Mouse (Mus musculus): Measurements from ENCODE around the gene Supt6. TPM values are rescaled to one million over a fixed set of nuclear protein-coding genes. Genes with fewer than 3 reads are reported as not detected.

The Supt6 gene
- polyA plus RNA-seq, 1 experiment from 2014 or later = 26.6 TPM

DNA sequence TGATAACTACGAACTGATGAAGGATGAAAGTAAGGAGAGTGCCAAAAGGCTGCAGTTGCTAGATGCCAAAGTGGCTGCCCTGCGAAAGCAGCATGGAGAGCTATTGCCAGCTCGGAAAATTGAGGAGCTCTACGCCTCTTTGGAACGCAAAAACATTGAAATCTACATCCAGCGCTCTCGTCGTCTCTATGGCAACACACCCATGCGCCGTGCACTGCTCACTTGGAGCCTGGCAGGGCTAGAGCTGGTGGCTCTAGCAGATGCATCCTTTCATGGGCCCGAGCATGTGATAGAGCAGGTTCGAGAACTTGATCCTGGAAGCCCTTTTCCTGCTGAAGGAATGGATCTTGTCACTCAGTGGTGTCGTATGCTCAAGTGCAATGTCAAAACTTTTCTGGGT, 26.2 kb upstream of the Supt6 start:
- 88% methylated on average over 13 of the region's 13 CpGs for WGBS
- H3K4me1 ChIP-seq (ENCODE audit: control insufficient read depth, insufficient read depth, low read length) = no peaks in the 10 kb centered on the region
- ATAC-seq (ENCODE audit: low read depth) (no peak), DNase-seq (ENCODE audit: low spot score) (no peak)
- H3K4me2 ChIP-seq (ENCODE audit: low read depth, low read length) = no peak overlapping the region
- no peak overlapping the region for H3K4me3 ChIP-seq (ENCODE audit: low read depth, low read length)
- no peaks in the 10 kb centered on the region for H3K9me3 ChIP-seq (ENCODE audit: control insufficient read depth, low read length)
- H3K27ac ChIP-seq (replicated peaks; ENCODE audit: low read depth, low read length) = no peak overlapping the region
- no peak overlapping the region for H3K9ac ChIP-seq (ENCODE audit: low read depth, low read length)
- H3K36me3 ChIP-seq (ENCODE audit: control insufficient read depth, insufficient read depth, low read length) = peaks cover 96% of the 10 kb centered on the region
- no peaks in the 10 kb centered on the region for H3K27me3 ChIP-seq (replicated peaks; ENCODE audit: control insufficient read depth, insufficient read depth, low read length)

DNA sequence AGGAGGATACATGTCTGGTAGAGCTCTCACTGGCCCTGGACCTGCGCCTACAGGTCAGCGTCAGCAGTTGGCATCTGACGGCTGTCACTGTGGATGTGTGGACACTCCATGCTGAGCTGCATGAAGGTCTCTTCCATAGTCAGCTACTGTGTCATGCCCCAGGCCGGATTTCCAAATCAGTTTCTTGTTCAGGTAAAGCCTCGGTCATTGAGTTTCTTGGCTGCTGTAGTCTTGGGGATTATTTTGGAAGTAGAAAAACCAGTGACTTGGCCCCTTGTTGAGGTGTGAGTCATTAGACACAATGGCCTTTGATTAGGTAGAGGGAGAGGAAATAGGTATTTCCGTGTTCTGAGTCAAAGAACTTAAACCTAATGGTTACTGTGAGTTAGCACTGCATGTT, 19.8 kb upstream of the Supt6 start:
- WGBS = 93% methylated on average over 6 of the region's 6 CpGs
- peaks cover 68% of the 10 kb centered on the region for H3K36me3 ChIP-seq (ENCODE audit: control insufficient read depth, insufficient read depth, low read length)
- peaks cover 4% of the 10 kb centered on the region; the same call in 1 of the 2 replicates for H3K4me1 ChIP-seq (ENCODE audit: control insufficient read depth, insufficient read depth, low read length)
- no peak for ATAC-seq (ENCODE audit: low read depth)
- no peak overlapping the region for H3K9ac ChIP-seq (ENCODE audit: low read depth, low read length)
- DNase-seq (ENCODE audit: low spot score) = no peak
- H3K4me3 ChIP-seq (ENCODE audit: low read depth, low read length) = no peak overlapping the region
- no peaks in the 10 kb centered on the region for H3K9me3 ChIP-seq (ENCODE audit: control insufficient read depth, low read length)
- no peak overlapping the region for H3K4me2 ChIP-seq (ENCODE audit: low read depth, low read length)
- H3K27ac ChIP-seq (replicated peaks; ENCODE audit: low read depth, low read length) = no peak overlapping the region
- no peaks in the 10 kb centered on the region; the same call in 1 of the 2 replicates for H3K27me3 ChIP-seq (replicated peaks; ENCODE audit: control insufficient read depth, insufficient read depth, low read length)

DNA sequence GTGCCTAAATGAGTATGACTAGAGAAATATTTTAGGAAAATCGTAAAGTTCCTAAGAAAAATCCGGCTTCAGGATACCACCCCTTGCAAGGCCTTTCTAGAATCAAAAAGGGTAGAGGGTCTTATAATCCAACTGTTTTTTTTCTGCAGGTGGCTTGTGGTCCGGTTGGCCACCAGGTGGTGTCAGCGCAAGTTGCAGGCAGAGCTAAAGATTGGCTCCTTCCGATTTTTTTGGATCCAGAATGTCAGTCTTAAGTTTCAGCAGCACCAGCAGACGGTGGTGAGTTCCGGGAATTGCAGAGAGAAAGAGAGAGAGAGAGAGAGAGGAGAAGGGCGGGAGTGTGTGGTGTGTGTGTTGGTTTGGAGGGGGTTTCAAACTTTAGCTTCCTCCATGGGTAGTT, 16.8 kb upstream of the Supt6 start:
- H3K4me3 ChIP-seq (ENCODE audit: low read depth, low read length) = peak overlapping the region; percentile 89
- peak overlapping the region; percentile 87 for H3K9ac ChIP-seq (ENCODE audit: low read depth, low read length)
- H3K4me1 ChIP-seq (ENCODE audit: control insufficient read depth, insufficient read depth, low read length) = peaks cover 4% of the 10 kb centered on the region; the same call in 1 of the 2 replicates
- DNase-seq (ENCODE audit: low spot score) (peak; percentile 90), ATAC-seq (ENCODE audit: low read depth) (no peak)
- peak overlapping the region; percentile 33; the same call in 1 of the 2 replicates for H3K27ac ChIP-seq (replicated peaks; ENCODE audit: low read depth, low read length)
- peaks cover 39% of the 10 kb centered on the region for H3K36me3 ChIP-seq (ENCODE audit: control insufficient read depth, insufficient read depth, low read length)
- no peaks in the 10 kb centered on the region; the same call in 1 of the 2 replicates for H3K27me3 ChIP-seq (replicated peaks; ENCODE audit: control insufficient read depth, insufficient read depth, low read length)
- 5% methylated on average over 8 of the region's 8 CpGs for WGBS
- no peaks in the 10 kb centered on the region for H3K9me3 ChIP-seq (ENCODE audit: control insufficient read depth, low read length)
- peak overlapping the region; percentile 81 for H3K4me2 ChIP-seq (ENCODE audit: low read depth, low read length)

DNA sequence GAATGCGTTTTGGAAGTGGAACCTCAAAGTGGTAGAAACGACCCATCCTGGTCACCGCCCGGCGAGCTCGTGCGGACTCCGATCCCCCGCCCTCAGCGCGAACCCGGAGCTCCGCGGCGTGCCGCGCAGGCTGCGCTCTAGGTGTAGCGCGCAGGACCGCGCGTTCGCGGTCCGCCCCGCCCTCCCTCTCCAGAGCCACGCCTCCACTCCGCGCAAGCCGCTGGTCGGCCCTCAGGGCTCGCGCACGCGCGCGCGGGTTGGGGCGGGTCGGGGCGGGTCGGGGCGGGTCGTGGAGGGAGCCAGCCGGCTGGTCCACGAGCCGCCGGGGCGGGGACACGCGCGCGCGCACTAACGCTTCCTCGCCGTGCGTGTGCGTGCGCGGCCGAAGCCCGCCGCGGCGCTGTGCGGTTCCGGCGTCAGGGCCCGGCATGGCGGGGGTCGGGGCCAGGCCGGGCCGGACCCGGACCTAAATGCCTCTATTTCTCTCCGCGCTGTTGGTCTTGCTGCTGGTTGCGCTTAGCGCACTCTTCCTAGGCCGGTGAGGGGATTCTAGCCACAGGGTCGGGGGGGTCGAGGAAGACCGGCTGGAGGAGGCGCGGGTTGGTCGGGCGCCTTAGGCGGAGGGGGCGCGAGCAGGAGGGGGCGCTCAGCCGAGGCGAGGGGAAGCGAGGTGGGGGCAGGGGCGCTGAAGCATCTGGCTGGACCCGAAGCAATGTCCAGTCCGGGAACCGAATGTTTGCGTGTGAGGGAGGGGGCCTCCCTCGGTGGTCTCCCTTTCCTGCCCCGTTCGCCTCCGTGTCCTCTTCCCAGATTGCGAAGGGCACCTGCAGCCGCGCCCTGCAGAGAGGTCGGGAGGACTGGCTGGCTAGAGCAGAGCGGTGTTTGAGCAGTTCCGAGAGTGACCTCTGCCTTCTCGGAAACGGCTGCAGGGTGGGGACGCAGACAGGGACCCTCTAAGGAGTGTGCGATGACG, 15.9 kb upstream of the Supt6 start, which contains the start of gene 2610507B11Rik:
2610507B11Rik (plus strand) TSS at position 373 of the 973 bp plus-strand sequence.
- no peaks in the 10 kb centered on the region; the same call in 1 of the 2 replicates for H3K27me3 ChIP-seq (replicated peaks; ENCODE audit: control insufficient read depth, insufficient read depth, low read length)
- peak; percentile 96 for DNase-seq (ENCODE audit: low spot score)

DNA sequence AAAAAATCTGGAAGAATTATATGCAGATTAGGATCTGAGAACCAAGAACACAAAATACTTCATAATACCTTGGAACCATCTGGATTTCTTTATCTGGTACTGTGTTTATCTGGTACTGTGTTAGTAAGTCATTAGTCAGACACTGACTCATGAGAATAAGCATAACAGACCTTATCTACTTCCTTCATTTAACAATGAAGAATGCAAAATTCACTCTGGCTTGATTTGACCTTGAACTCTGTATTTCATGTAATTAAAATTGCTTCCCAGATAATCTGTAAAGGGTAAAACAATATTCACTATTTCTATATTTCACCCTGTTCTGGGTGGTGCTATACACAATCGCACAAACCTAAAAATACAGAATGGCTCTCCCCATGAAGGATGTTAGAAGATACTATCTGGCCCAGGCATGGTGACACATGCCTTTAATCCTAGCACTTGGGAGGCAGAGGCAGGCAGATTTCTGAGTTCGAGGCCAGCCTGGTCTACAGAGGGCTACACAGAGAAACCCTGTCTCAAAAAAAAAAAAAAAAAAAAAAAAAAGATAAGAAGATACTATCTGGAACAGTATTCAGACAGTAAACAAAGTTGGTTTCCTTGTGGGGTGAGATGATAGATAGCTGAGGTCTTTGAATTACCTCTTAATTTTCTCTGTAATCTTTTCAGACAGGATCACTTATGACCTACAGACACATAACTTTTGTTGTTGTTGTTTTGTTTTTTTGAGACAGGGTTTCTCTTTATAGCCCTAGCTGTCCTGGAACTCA, 14.9 kb upstream of the Supt6 start:
- Histone ChIP-seq H3K4me1 (ENCODE audit: control insufficient read depth, insufficient read depth, low read length) (peaks cover 4% of the 10 kb centered on the region; the same call in 1 of the 2 replicates), H3K9ac (ENCODE audit: low read depth, low read length) (no peak overlapping the region), H3K27ac (replicated peaks; ENCODE audit: low read depth, low read length) (no peak overlapping the region), H3K36me3 (ENCODE audit: control insufficient read depth, insufficient read depth, low read length) (peaks cover 24% of the 10 kb centered on the region), H3K27me3 (replicated peaks; ENCODE audit: control insufficient read depth, insufficient read depth, low read length) (no peaks in the 10 kb centered on the region; the same call in 1 of the 2 replicates), H3K4me2 (ENCODE audit: low read depth, low read length) (peak overlapping the region; percentile 81), H3K9me3 (ENCODE audit: control insufficient read depth, low read length) (no peaks in the 10 kb centered on the region), H3K4me3 (ENCODE audit: low read depth, low read length) (peak overlapping the region; percentile 89)
- DNase-seq (ENCODE audit: low spot score) = no peak
- ATAC-seq (ENCODE audit: low read depth) = no peak
- 93% methylated on average over 2 of the region's 2 CpGs for WGBS

More for the DNA sequence above, 15.9 kb upstream of the Supt6 start, which contains the start of gene 2610507B11Rik:
- H3K9me3 ChIP-seq (ENCODE audit: control insufficient read depth, low read length) = no peaks in the 10 kb centered on the region
- H3K27ac ChIP-seq (replicated peaks; ENCODE audit: low read depth, low read length) = peak within 1 kb of the TSS; percentile 74
- peak within 1 kb of the TSS; percentile 89 for H3K4me3 ChIP-seq (ENCODE audit: low read depth, low read length)
- peak within 1 kb of the TSS; percentile 81 for H3K4me2 ChIP-seq (ENCODE audit: low read depth, low read length)
- H3K36me3 ChIP-seq (ENCODE audit: control insufficient read depth, insufficient read depth, low read length) = peaks cover 32% of the 10 kb centered on the region
- peak within 1 kb of the TSS; percentile 87 for H3K9ac ChIP-seq (ENCODE audit: low read depth, low read length)
- H3K4me1 ChIP-seq (ENCODE audit: control insufficient read depth, insufficient read depth, low read length) = peaks cover 4% of the 10 kb centered on the region; the same call in 1 of the 2 replicates
- WGBS = under 1% methylated on average over 85 of the region's 115 CpGs
- ATAC-seq (ENCODE audit: low read depth) = peak; percentile 96

DNA sequence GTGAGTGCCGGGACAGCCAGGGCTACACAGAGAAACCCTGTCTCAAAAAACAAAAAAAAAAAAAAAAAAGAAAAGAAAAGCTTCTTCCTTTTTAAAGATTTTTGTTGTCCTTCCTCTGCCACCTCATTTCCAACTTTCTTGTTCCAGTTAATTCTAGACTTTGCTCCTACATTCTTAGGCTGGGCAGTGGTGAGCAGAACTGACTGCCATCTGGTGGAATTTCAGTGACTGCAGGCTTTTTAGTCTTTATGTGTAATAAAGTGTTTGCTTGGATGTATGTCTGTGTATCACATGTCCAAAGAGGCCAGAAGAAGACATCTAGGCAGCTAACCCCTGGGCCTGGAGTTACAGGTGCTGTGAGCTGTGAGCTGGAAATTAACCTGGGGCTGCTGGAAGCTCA, 10.8 kb upstream of the Supt6 start:
- no peak overlapping the region for H3K4me3 ChIP-seq (ENCODE audit: low read depth, low read length)
- WGBS = 100% methylated on average over 1 of the region's 1 CpGs
- peaks cover 35% of the 10 kb centered on the region for H3K36me3 ChIP-seq (ENCODE audit: control insufficient read depth, insufficient read depth, low read length)
- H3K27ac ChIP-seq (replicated peaks; ENCODE audit: low read depth, low read length) = no peak overlapping the region
- no peaks in the 10 kb centered on the region for H3K9me3 ChIP-seq (ENCODE audit: control insufficient read depth, low read length)
- no peak overlapping the region for H3K4me2 ChIP-seq (ENCODE audit: low read depth, low read length)
- H3K27me3 ChIP-seq (replicated peaks; ENCODE audit: control insufficient read depth, insufficient read depth, low read length) = no peaks in the 10 kb centered on the region; the same call in 1 of the 2 replicates
- ATAC-seq (ENCODE audit: low read depth) = no peak
- H3K4me1 ChIP-seq (ENCODE audit: control insufficient read depth, insufficient read depth, low read length) = no peaks in the 10 kb centered on the region
- no peak overlapping the region for H3K9ac ChIP-seq (ENCODE audit: low read depth, low read length)
- no peak for DNase-seq (ENCODE audit: low spot score)

DNA sequence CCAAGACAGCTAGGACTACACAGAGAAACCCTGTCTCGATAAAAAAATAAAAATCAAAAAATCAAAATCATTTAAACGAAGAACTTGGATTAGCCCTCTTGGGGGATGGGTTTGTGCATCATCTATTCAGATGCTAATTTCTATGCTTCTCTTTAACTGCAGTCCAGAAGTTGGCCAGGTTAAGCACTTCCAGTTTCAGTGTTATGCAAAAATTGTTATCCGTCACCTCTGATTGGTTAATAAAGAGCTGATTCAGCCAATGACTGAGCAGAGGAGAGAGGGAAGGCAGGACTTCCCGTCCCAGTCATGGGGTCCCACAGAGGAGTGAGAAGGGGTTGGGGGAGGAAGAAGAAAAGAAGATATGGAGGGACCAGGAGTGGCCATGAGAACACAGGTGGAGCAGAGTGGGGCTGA, 1.9 kb upstream of the Supt6 start:
- no peak overlapping the region for H3K27ac ChIP-seq (replicated peaks; ENCODE audit: low read depth, low read length)
- H3K4me3 ChIP-seq (ENCODE audit: low read depth, low read length) = no peak overlapping the region
- no peak overlapping the region for H3K9ac ChIP-seq (ENCODE audit: low read depth, low read length)
- ATAC-seq (ENCODE audit: low read depth) (no peak), DNase-seq (ENCODE audit: low spot score) (no peak)
- H3K36me3 ChIP-seq (ENCODE audit: control insufficient read depth, insufficient read depth, low read length) = peaks cover 29% of the 10 kb centered on the region
- 64% methylated on average over 4 of the region's 4 CpGs for WGBS
- peaks cover 21% of the 10 kb centered on the region for H3K4me1 ChIP-seq (ENCODE audit: control insufficient read depth, insufficient read depth, low read length)
- H3K9me3 ChIP-seq (ENCODE audit: control insufficient read depth, low read length) = no peaks in the 10 kb centered on the region
- H3K27me3 ChIP-seq (replicated peaks; ENCODE audit: control insufficient read depth, insufficient read depth, low read length) = no peaks in the 10 kb centered on the region
- H3K4me2 ChIP-seq (ENCODE audit: low read depth, low read length) = no peak overlapping the region

DNA sequence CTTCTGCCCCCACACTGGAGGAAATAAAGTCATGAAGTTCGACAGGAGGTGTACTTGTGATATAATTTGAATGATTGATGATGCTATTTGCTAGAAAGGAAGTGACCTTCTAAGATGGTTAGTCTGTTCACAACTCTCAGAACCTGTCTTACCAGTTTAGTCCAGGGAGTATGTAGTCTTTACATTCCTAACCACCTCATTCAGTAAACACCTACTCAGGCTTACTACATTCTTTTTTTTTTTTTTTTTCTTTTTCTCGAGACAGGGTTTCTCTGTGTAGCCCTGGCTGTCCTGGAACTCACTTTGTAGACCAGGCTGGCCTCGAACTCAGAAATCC, 1.2 kb upstream of the Supt6 start:
- WGBS = 59% methylated on average over 3 of the region's 3 CpGs
- Histone ChIP-seq H3K27me3 (replicated peaks; ENCODE audit: control insufficient read depth, insufficient read depth, low read length) (no peaks in the 10 kb centered on the region), H3K27ac (replicated peaks; ENCODE audit: low read depth, low read length) (no peak overlapping the region), H3K9ac (ENCODE audit: low read depth, low read length) (peak overlapping the region; percentile 96; the same call in 1 of the 2 replicates), H3K4me2 (ENCODE audit: low read depth, low read length) (peak overlapping the region; percentile 82), H3K4me1 (ENCODE audit: control insufficient read depth, insufficient read depth, low read length) (peaks cover 21% of the 10 kb centered on the region), H3K36me3 (ENCODE audit: control insufficient read depth, insufficient read depth, low read length) (peaks cover 22% of the 10 kb centered on the region), H3K9me3 (ENCODE audit: control insufficient read depth, low read length) (no peaks in the 10 kb centered on the region), H3K4me3 (ENCODE audit: low read depth, low read length) (peak overlapping the region; percentile 85; the same call in 1 of the 2 replicates)
- no peak for ATAC-seq (ENCODE audit: low read depth)
- DNase-seq (ENCODE audit: low spot score) = peak; percentile 46

Data from embryonic facial prominence, embryonic 14.5 days (tissue).